Mouse (Mus musculus) megakaryocyte, embryonic 14.5 days (primary cell): Measurements from ENCODE around the gene Ncf2. TPM values are rescaled to one million over a fixed set of nuclear protein-coding genes. Genes with fewer than 3 reads are reported as not detected.

ENCODE experiments used
- H3K27me3 ChIP-seq: replicated peaks from 2 replicates; pipeline ENCODE3; 2012; ENCODE audit warnings: inconsistent platforms
- H3K36me3 ChIP-seq: replicated peaks from 2 replicates; pipeline ENCODE3; 2012; ENCODE audit warnings: low read length, inconsistent platforms, mixed read lengths
- H3K4me1 ChIP-seq: 2 replicates; pipeline ENCODE4 v1.6.1; 2012; ENCODE audit warnings: inconsistent platforms
- H3K4me3 ChIP-seq: replicated peaks from 2 replicates; pipeline ENCODE3; 2012; ENCODE audit warnings: moderate library complexity, mild to moderate bottlenecking, inconsistent platforms
- H3K9me3 ChIP-seq: 2 replicates; pipeline ENCODE4 v1.6.1; 2012; ENCODE audit warnings: inconsistent platforms
- FLI1 ChIP-seq: IDR thresholded peaks from 2 replicates; pipeline ENCODE4 v1.6.1; 2012; ENCODE audit warnings: low read length, inconsistent platforms, mixed read lengths
- GATA1 ChIP-seq: IDR thresholded peaks from 3 replicates; pipeline ENCODE4 v1.6.1; 2012; ENCODE audit warnings: mixed read lengths, low read length, inconsistent platforms, borderline replicate concordance
- polyA plus RNA-seq: library from polyadenylated mRNA; stranded (reverse); fragments of >175 nt; gene quantifications from 2 replicates; pipeline ENCODE4 v1.2.3, GENCODE M21; 2012; ENCODE audit warnings: low replicate concordance; ENCODE audit not compliant: insufficient read depth

Ncf2 gene
- polyA plus RNA-seq, 1 experiment: 21.6 TPM

DNA sequence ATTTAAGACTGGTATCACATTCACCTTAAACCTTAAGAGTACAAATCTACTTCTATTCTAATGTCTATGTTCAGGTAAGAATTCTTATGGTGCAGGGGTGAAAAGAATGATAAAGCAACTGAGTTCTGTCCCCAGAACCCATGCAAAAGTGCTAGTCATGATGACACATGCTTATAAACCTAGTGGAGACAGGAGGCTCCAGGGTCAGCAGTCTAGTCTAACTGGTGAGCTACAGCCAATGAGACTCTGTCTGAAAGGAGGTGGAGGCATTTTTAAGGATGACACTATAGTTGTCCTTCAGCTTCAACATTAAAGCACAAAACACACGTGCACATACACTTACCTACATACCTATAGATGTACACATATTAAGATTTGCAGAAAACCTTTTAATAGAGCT, 44.6 kb downstream of the Ncf2 start:
- no peak overlapping the region for H3K4me3 ChIP-seq
- no peaks in the 10 kb centered on the region for H3K27me3 ChIP-seq
- TF ChIP-seq GATA1 (no peak), FLI1 (no peak)
- H3K36me3 ChIP-seq: peaks cover 98% of the 10 kb centered on the region
- H3K9me3 ChIP-seq: no peaks in the 10 kb centered on the region
- H3K4me1 ChIP-seq: peaks cover 42% of the 10 kb centered on the region

DNA sequence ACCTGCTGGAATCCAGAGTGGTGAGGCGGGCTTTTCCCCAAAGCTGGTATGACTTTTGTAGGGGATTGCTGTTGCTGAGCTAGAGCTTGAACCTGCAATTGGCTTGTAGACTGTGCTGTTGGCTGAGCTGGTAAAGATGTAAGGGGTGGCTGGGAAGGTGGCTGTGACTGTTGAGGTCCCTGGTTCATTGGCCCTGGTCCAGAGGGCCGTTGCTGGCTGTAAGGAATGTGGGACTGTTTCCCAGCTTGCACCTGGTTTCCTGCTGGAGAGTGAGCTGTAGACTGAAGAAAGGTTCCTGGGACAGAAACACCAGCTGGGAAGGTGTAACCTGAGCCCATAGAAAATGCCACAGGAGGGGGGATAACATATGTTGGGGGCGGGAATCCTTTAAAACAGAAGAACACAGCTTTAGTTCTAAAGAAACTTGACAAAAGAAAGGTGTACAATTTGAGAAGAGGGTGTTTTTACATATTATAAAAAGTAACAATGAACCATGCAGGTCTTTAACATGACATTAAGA, 45.3 kb downstream of the Ncf2 start:
- Histone ChIP-seq H3K27me3 (no peaks in the 10 kb centered on the region), H3K4me1 (peaks cover 38% of the 10 kb centered on the region)

DNA sequence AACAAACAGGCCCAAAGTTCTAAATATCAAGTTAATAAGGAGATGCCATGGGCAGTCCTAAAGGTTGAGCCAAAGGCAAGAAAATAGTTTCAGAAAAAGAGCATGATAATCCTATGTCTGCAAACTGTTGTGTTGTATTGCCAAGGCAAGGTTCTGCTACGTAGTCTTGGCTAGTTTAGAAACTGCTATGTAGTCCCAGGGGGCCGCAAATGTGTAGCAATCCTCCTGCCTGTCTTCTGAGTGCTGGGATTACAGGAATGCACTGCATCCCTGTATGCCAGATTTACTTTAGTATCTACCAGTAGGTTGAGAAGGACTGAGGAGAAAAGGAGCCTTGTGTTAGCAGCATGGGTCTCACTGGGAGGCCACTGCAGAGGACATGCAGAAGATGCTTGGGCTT, 46.9 kb downstream of the Ncf2 start:
- H3K27me3 ChIP-seq: no peaks in the 10 kb centered on the region
- H3K4me1 ChIP-seq: peaks cover 31% of the 10 kb centered on the region
- TF ChIP-seq GATA1 (no peak), FLI1 (no peak)
- peaks cover 96% of the 10 kb centered on the region for H3K36me3 ChIP-seq
- no peak overlapping the region for H3K4me3 ChIP-seq
- no peaks in the 10 kb centered on the region for H3K9me3 ChIP-seq

More for the DNA sequence above, 45.3 kb downstream of the Ncf2 start:
- peaks cover 96% of the 10 kb centered on the region for H3K36me3 ChIP-seq
- no peaks in the 10 kb centered on the region for H3K9me3 ChIP-seq
- no peak overlapping the region for H3K4me3 ChIP-seq
- TF ChIP-seq GATA1 (no peak), FLI1 (no peak)

DNA sequence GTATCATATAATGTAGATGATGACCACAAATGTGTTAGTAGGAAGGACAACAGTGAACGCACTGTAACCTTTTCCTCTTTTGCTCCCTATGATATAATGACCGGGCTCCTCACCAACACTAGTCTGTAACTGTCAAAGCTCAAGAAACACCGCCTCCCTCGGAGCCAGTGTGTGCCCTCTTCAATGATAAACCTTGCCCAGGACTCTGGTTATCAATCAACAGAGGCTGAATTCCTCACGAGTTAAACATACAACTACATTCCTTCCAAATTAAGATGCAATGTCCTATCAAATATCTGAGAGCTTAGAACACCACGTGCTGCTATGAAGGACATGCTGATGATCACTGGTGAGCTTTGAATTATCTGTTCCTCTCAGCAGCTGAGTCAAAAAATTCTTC, 69.9 kb downstream of the Ncf2 start:
- TF ChIP-seq GATA1 (no peak), FLI1 (no peak)
- H3K9me3 ChIP-seq: no peaks in the 10 kb centered on the region
- H3K4me1 ChIP-seq: peaks cover 22% of the 10 kb centered on the region
- H3K36me3 ChIP-seq: peaks cover 53% of the 10 kb centered on the region
- H3K4me3 ChIP-seq: no peak overlapping the region
- H3K27me3 ChIP-seq: no peaks in the 10 kb centered on the region

DNA sequence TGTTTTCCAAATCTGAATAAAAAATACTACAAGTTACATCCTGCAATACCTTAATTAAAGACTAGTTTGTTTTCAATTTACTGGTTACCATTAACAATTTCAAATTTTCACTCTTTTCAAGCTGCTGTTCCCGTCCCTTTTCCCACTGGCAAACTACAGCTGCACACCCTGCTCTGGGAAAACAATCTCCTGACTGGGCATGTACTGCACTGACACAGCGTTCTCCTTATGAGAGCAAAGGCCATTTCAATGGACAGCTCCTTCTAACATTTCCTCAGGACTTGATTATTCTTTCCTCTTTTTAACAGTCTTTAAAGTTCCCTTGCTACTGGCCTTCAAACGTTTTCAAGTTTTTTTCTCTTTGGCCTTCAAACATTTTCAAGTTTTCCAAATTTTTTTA, 71.0 kb downstream of the Ncf2 start:
- peaks cover 42% of the 10 kb centered on the region for H3K36me3 ChIP-seq
- peaks cover 22% of the 10 kb centered on the region for H3K4me1 ChIP-seq
- no peak for TF ChIP-seq GATA1
- no peak for TF ChIP-seq FLI1
- no peak overlapping the region for H3K4me3 ChIP-seq
- H3K9me3 ChIP-seq: no peaks in the 10 kb centered on the region
- H3K27me3 ChIP-seq: no peaks in the 10 kb centered on the region

Other genes starting within 250 kb of the Ncf2 start
- not detected in 2 replicates for gene Apobec4, start 49.6 kb upstream of the Ncf2 start, polyA plus RNA-seq
- gene Rgl1, start 33.8 kb upstream of the Ncf2 start, polyA plus RNA-seq: 1.1 and 2.7 TPM in 2 replicates
- 108 and 673 TPM in 2 replicates for gene Arpc5, start 33.7 kb upstream of the Ncf2 start, polyA plus RNA-seq
- 0.47 and 1.2 TPM in 2 replicates for gene Smg7, start 102.5 kb downstream of the Ncf2 start, polyA plus RNA-seq
- gene Nmnat2, start 154.8 kb downstream of the Ncf2 start, polyA plus RNA-seq: 0.34 TPM in 1 of 2 replicates, not detected in the other